Mouse (Mus musculus) forebrain, embryonic 11.5 days (tissue): ENCODE measurements around the gene Chp2. TPM values are rescaled to one million over a fixed set of nuclear protein-coding genes. Genes with fewer than 3 reads are reported as not detected.

Experiments used
- polyA plus RNA-seq: library from polyadenylated mRNA; unstranded; fragments of >200 nt; fragmentation: Nextera tagmentation; extraction: Ambion mirVana; gene quantifications from 2 replicates; pipeline ENCODE4 v1.2.1, GENCODE M21; 2014

The Chp2 gene
- polyA plus RNA-seq, 1 experiment from 2014 or later: not detected

Other genes starting within 250 kb of the Chp2 start
- gene Cog7, start 237.8 kb upstream of the Chp2 start, polyA plus RNA-seq: 22.0 and 23.8 TPM in 2 replicates
- gene Gga2, start 198.3 kb upstream of the Chp2 start, polyA plus RNA-seq: 60.1 and 60.6 TPM in 2 replicates
- 89.0 and 90.6 TPM in 2 replicates for gene Ubfd1, start 152.3 kb upstream of the Chp2 start, polyA plus RNA-seq
- gene Ears2, start 152.2 kb upstream of the Chp2 start, polyA plus RNA-seq: 18.1 and 18.3 TPM in 2 replicates
- 625 TPM in 2 replicates for gene Ndufab1, start 117.6 kb upstream of the Chp2 start, polyA plus RNA-seq
- gene Palb2, start 86.5 kb upstream of the Chp2 start, polyA plus RNA-seq: 25.3 and 27.0 TPM in 2 replicates
- gene Dctn5, start 86.5 kb upstream of the Chp2 start, polyA plus RNA-seq: 126 and 135 TPM in 2 replicates
- gene Plk1, start 60.1 kb upstream of the Chp2 start, polyA plus RNA-seq: 191 and 197 TPM in 2 replicates
- 0.09 and 0.23 TPM in 2 replicates for gene Ern2, start 33.3 kb upstream of the Chp2 start, polyA plus RNA-seq
- 10.0 and 13.0 TPM in 2 replicates for gene Prkcb, start 69.3 kb downstream of the Chp2 start, polyA plus RNA-seq